Mouse (Mus musculus): ENCODE results near the gene Sec14l3.

GRCm38 (mm10) chr11:4113496-4113895 lies 48.9 kb downstream of the Sec14l3 start:
- TF ChIP-seq ZNF384 (IDR thresholded peaks at IDR 0.05; ENCODE audit: low read depth, low read length) (no peak), CHD2 (IDR thresholded peaks at IDR 0.05; ENCODE audit: low read depth, low read length) (no peak)

Data from ES-E14 (cell line).